Mouse (Mus musculus): Measurements from ENCODE around the gene H1foo.

GRCm38 (mm10) chr6:115935544-115935943 is 9.2 kb upstream of the H1foo start:
- no peak for TF ChIP-seq CTCF (IDR thresholded peaks at IDR 0.05; ENCODE audit: borderline replicate concordance, extremely low read depth, insufficient read depth, insufficient read length)
- TF ChIP-seq POLR2A (IDR thresholded peaks at IDR 0.05; ENCODE audit: borderline replicate concordance, extremely low read depth, insufficient read depth, insufficient read length, poor library complexity, severe bottlenecking) = no peak
